Mouse (Mus musculus) bone marrow, adult 2 months (tissue): ENCODE data around the gene Syce2.
A peak's percentile ranks its signal among the peaks of the same experiment; 100 is the strongest.

Source experiments
- CTCF ChIP-seq: fragments of 200-500 bp; IDR thresholded peaks from 2 replicates; pipeline ENCODE4 v1.5.1; 2011; ENCODE audit warnings: low read length, control low read depth; ENCODE audit not compliant: control insufficient read depth, insufficient read depth
- POLR2A ChIP-seq: fragments of 200-500 bp; IDR thresholded peaks from 2 replicates; pipeline ENCODE4 v1.6.1; 2011; ENCODE audit warnings: low read depth, mild to moderate bottlenecking, control low read depth, low read length, borderline replicate concordance; ENCODE audit not compliant: control insufficient read depth

- TF ChIP-seq CTCF (no peak), POLR2A (peak; percentile 46; the same call in 1 of the 2 replicates)
These were observed 21.2 kb downstream of the Syce2 start for GRCm38 (mm10) chr8:84892993-84893708.
